Mouse (Mus musculus): Measurements from ENCODE around the gene Lmf2. TPM values are rescaled to one million over a fixed set of nuclear protein-coding genes. Genes with fewer than 3 reads are reported as not detected.

The Lmf2 gene
- total RNA-seq, 2 experiments from 2014 or later: 11.7 to 14.0 TPM

GRCm38 (mm10) chr15:89373027-89373761 is 17.7 kb upstream of the Lmf2 start:
- peak; percentile 73 for ATAC-seq (replicated peaks; ENCODE audit: poor library complexity)

DNA sequence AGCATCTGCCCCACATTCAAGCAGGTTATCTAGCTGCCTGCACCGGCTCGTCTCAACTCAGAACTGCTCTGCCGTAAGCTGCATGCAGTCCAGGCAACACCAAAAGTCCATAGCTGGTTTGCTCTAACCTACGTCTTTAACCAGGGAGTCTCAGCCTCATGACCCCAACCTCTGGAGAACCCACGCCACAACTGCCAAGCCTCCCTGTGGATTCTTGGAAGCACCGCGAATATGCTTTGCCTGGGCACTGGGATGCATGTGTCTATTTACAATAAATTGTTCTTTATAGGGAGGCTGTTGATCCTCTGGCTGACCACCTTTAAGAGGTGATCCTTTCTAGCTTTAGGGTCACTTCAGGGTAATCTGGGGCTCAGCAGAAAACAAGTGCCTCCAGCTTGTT is 17.1 kb upstream of the Lmf2 start:
- no peak for ATAC-seq (replicated peaks; ENCODE audit: poor library complexity)

- ATAC-seq (replicated peaks; ENCODE audit: poor library complexity): no peak
Measured at GRCm38 (mm10) chr15:89372068-89372467, 16.6 kb upstream of the Lmf2 start.

DNA sequence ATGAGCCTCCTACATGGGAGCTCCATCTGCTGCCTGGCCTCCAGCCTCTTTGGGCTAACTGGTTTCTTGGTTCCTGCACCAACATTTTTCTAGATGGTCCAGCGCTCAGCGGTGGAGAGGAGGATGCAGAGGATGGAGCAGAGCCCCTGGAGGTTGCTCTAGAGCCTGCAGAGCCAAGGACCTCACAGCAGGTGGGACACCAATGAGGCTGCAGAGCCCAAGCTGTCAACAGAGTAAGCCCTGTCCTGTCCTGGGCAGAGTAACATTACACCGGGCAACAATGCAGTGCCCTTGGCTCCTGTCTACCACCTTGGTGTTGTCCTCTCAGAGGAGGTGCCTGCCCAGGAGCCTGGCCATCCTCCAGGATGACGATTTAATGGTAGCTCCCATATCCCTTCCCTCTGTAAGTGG is 9.7 kb upstream of the Lmf2 start:
- no peak for ATAC-seq (replicated peaks; ENCODE audit: poor library complexity)

DNA sequence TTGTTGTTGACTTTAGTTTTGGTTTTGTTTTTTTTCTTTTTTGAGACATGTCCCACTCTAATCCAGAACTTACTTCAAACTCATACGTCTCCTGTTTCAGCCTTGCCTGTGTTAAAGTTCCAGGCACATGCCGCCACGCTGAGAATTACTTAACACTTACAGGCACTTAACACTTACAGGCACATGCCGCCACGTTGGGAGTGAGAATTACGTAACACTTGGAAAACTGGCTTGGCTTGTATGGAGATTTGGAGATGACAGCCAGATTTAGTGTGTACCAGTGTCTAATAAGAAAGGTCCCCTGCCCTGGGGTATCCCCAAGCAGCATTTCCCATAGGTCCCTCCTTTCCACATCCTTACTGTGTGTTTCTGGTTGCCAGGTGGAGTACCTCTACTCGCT is 7.6 kb upstream of the Lmf2 start:
- ATAC-seq (replicated peaks; ENCODE audit: poor library complexity): no peak

- no peak for ATAC-seq (replicated peaks; ENCODE audit: poor library complexity)
Measured at GRCm38 (mm10) chr15:89358784-89359183, 3.3 kb upstream of the Lmf2 start.

- peak; percentile 75 for ATAC-seq (replicated peaks; ENCODE audit: poor library complexity)
Measured at GRCm38 (mm10) chr15:89356372-89356771, 913 bp upstream of the Lmf2 start.

- no peak for ATAC-seq (replicated peaks; ENCODE audit: poor library complexity)
Measured at GRCm38 (mm10) chr15:89354455-89354854, 1.0 kb downstream of the Lmf2 start.

DNA sequence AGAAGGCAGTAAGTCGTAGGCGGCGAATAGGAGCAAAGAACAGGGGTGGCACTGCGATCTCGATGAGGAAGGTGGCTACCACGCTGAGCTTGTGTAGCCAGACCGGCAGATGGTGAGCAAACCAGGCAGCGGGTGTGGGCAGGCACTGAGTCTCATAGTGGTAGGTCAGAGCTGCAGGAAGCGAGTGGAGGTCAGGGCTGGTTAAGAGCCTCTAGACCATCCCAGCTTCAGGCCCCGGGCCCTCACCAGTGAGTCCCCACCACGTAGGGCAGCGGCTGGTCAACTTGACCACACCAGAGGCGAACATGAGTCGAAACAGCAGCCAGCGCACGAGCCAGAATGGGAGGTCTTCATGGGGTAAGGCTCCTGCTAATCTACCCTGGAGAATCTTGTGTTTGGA is 1.6 kb downstream of the Lmf2 start:
- ATAC-seq (replicated peaks; ENCODE audit: poor library complexity): no peak

DNA sequence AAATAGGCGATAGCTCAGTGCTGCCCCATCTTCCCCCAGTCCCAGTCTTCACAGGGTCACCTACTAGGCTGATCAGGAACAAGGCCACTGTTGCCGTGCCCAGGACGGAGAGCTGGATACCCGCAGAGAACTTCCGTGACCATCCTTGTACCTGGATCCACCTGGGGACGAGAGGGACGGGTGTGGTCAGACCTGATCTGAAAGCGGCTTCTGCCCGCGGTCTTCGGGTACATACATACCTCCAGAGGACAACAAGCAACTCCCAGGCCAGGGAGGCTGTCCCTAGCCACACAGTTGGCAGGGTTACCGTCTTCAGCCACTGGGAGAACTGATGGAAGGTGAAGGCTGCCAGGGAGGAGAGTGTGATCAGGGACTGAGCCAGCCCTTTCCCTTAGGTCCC is 2.7 kb downstream of the Lmf2 start:
- ATAC-seq (replicated peaks; ENCODE audit: poor library complexity): no peak

- no peak for ATAC-seq (replicated peaks; ENCODE audit: poor library complexity)
Measured at GRCm38 (mm10) chr15:89352054-89352453, 3.4 kb downstream of the Lmf2 start.

DNA sequence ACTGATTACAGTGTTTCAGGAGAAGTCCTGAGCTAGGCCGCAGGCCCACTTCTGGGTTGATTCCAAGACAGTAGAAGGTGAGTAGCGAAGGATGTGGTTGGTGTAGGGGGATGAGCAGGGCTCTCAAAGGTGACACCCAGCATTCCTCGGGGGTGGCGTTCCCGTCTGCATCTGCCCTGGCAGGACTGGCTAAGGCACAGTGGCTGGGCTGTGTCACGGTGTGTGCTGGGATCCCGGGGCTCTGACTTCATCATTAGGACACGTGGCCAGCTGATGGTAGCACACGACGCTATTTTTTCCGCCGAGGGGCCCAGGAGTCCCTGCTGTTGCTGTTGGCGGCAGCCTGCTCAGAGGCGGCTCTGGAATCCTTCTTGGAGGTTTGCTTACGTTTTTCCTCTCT is 4.2 kb downstream of the Lmf2 start:
- no peak for ATAC-seq (replicated peaks; ENCODE audit: poor library complexity)

GRCm38 (mm10) chr15:89350447-89350846 is 5.0 kb downstream of the Lmf2 start:
- no peak for ATAC-seq (replicated peaks; ENCODE audit: poor library complexity)

DNA sequence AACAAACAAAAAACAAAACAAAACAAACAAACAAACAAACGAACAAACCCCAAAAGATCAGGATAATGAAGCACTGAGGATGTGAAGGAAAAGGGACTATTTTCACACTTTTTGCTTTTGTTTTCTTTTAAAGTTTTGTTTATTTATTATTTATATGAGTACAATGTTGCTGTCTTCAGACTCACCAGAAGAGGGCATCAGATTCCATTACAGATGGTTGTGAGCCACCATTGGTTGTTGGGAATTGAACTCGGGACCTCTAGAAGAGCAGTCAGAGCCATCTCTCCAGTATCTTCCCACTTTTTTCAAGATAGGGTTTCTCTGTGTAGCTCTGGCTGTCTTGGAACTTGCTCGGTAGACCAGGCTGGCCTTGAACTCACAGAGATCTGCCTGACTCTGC is 12.1 kb downstream of the Lmf2 start:
- ATAC-seq (replicated peaks; ENCODE audit: poor library complexity): no peak

- no peak; the same call in 1 of the 2 replicates for ATAC-seq (replicated peaks; ENCODE audit: poor library complexity)
Measured at GRCm38 (mm10) chr15:89341678-89342077, 13.8 kb downstream of the Lmf2 start.

DNA sequence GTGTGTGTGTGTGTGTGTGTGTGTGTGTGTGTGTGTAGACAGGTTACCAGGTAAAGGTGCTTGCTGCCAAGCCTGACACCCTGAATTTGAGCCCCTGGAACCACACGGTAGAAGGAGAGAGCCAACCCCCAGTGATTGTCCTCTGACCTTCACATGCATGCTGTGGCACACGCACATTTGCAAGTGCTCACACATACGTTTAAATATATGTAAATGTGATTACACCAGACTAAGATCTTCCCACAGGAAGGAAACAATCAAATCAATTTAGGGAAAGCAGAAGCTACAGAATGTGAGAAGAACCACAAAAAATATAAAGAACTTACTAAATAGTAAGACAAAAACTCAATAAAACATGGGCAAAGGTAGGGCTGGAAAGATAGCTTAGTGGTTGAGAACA is 15.3 kb downstream of the Lmf2 start:
- peak; percentile 60; the same call in 1 of the 2 replicates for ATAC-seq (replicated peaks; ENCODE audit: poor library complexity)

GRCm38 (mm10) chr15:89339696-89340095 is 15.8 kb downstream of the Lmf2 start:
- ATAC-seq (replicated peaks; ENCODE audit: poor library complexity): peak; percentile 82

DNA sequence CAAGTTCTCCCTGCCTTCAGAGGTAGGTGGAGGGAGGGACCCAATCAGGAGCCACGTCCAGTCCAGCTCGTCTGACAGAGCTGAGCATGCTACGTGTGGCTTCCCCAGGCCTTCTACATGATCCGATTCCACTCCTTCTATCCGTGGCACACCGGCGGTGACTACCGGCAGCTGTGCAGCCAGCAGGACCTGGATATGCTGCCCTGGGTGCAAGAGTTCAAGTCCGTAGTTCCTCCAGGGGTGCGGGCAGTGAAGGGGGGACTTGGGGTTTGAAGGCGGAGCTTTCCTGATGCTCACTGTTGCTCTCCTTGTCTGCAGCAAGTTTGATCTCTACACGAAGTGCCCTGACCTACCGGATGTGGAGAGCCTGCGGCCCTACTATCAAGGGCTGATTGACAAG is 19.0 kb downstream of the Lmf2 start:
- no peak for ATAC-seq (replicated peaks; ENCODE audit: poor library complexity)

- ATAC-seq (replicated peaks; ENCODE audit: poor library complexity): no peak
Measured at GRCm38 (mm10) chr15:89334774-89335537, 20.5 kb downstream of the Lmf2 start.

- ATAC-seq (replicated peaks; ENCODE audit: poor library complexity): no peak
Measured at GRCm38 (mm10) chr15:89334271-89334670, 21.2 kb downstream of the Lmf2 start, which contains the start of gene Miox. TSS of gene Miox (plus strand) at chr15:89334398.

DNA sequence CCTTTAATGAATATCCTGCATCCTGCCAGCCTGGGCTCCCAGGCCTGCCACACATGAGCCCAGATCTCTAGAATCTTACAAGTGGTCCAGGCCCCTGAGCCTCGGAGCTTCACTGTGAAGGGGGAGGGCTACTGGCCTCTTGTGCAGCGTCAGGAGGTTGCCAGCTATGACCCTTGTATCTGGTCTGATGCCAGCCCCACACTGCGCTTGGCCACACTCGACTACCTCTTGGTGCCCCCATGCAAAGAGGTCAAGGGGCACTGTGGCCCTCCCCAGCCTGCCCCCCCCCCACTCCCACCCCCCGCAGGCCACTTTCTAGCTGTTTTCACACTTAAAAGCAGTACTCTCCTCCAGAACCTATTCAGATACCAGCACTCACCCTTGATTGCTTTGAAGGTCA is 29.0 kb downstream of the Lmf2 start:
- no peak for ATAC-seq (replicated peaks; ENCODE audit: poor library complexity)

- ATAC-seq (replicated peaks; ENCODE audit: poor library complexity): 0 out of 2 replicates have a peak, but pooled peaks have one; percentile 27
Measured at GRCm38 (mm10) chr15:89323656-89324055, 31.8 kb downstream of the Lmf2 start.
